Mouse (Mus musculus) liver, adult 2 months (tissue): ENCODE measurements at regions not wholly inside any gene's neighbourhood (a gene's known extent, or its start where the extent isn't known, plus 50 kb on each side); places are given as distances from the start of the nearest gene placed in this dataset.

Experiments used
- DNase-seq: peaks from one replicate; pipeline ENCODE4 v3.0.0-alpha.2; 2011; ENCODE audit warnings: low read depth, low spot score; ENCODE audit errors: extremely low read depth
- H3K27ac ChIP-seq: fragments of 200-500 bp; replicated peaks from 2 replicates; pipeline ENCODE4 v1.5.1; 2012; ENCODE audit warnings: low read depth, mild to moderate bottlenecking, control low read depth, inconsistent platforms, low read length; ENCODE audit not compliant: insufficient read depth
- H3K27me3 ChIP-seq: fragments of 200-500 bp; 2 replicates; pipeline ENCODE4 v1.6.1; 2012; ENCODE audit warnings: mild to moderate bottlenecking, moderate library complexity, low read length, inconsistent platforms; ENCODE audit not compliant: control insufficient read depth, insufficient read depth
- H3K36me3 ChIP-seq: fragments of 200-500 bp; 2 replicates; pipeline ENCODE4 v1.6.1; 2012; ENCODE audit warnings: low read length, inconsistent platforms; ENCODE audit not compliant: control insufficient read depth, insufficient read depth
- H3K4me1 ChIP-seq: fragments of 200-500 bp; 2 replicates; pipeline ENCODE4 v1.6.1; 2011; ENCODE audit warnings: low read length; ENCODE audit not compliant: control insufficient read depth, insufficient read depth
- H3K4me3 ChIP-seq: fragments of 200-500 bp; 2 replicates; pipeline ENCODE4 v1.5.1; 2011; ENCODE audit warnings: low read depth, mild to moderate bottlenecking, control low read depth, low read length, moderate library complexity; ENCODE audit not compliant: insufficient read depth
- H3K79me2 ChIP-seq: fragments of 200-500 bp; 2 replicates; pipeline ENCODE4 v1.6.1; 2012; ENCODE audit warnings: inconsistent platforms, mild to moderate bottlenecking, low read length, moderate library complexity; ENCODE audit not compliant: control insufficient read depth, insufficient read depth
- H3K9ac ChIP-seq: fragments of 200-500 bp; 2 replicates; pipeline ENCODE4 v1.6.1; 2012; ENCODE audit warnings: low read depth, mild to moderate bottlenecking, control low read depth, inconsistent platforms, low read length
- CTCF ChIP-seq: fragments of 200-500 bp; IDR thresholded peaks from 2 replicates; pipeline ENCODE4 v1.5.1; 2011; ENCODE audit warnings: low read depth, low read length, control low read depth
- POLR2A ChIP-seq: fragments of 200-500 bp; IDR thresholded peaks from 2 replicates; pipeline ENCODE4 v1.6.1; 2011; ENCODE audit warnings: low read length, control low read depth; ENCODE audit not compliant: insufficient read depth; ENCODE audit errors: extremely low read depth
- WGBS: fragments of 180-500 bp; shearing (Covaris S2); methylation state at CpG from one replicate; pipeline ENCODE4 v1.1.7; 2018; 5-methylcytosine and 5-hydroxymethylcytosine counted together

DNA sequence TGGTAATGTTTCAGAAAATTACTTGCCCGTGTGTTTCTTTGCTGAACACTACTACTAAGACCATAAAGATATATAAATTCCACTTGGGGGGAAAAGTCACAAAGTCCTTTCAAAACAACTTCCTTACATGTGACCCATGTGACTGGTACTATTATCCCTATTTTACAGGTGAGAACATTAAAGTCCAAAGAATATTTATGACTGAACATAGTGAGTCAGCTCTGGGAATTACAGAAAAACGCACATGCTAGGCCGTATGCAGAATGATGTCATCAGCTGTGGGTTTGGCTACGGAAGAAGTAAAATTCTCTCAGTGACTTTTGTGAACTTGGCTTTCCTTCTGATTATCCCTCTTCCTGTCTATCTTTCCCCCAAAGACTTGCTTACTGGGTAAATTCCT is 166.6 kb upstream of the Tent5a start:
- no peaks in the 10 kb centered on the region for H3K36me3 ChIP-seq
- H3K4me3 ChIP-seq, result no peak overlapping the region
- H3K4me1 ChIP-seq, result no peaks in the 10 kb centered on the region
- H3K9ac ChIP-seq, result no peak overlapping the region
- no peaks in the 10 kb centered on the region for H3K27me3 ChIP-seq
- WGBS, result 81% methylated on average over 4 of the region's 4 CpGs
- no peak overlapping the region for H3K27ac ChIP-seq
- no peak for TF ChIP-seq CTCF
- no peak for TF ChIP-seq POLR2A
- no peaks in the 10 kb centered on the region for H3K79me2 ChIP-seq
- DNase-seq, result no peak

DNA sequence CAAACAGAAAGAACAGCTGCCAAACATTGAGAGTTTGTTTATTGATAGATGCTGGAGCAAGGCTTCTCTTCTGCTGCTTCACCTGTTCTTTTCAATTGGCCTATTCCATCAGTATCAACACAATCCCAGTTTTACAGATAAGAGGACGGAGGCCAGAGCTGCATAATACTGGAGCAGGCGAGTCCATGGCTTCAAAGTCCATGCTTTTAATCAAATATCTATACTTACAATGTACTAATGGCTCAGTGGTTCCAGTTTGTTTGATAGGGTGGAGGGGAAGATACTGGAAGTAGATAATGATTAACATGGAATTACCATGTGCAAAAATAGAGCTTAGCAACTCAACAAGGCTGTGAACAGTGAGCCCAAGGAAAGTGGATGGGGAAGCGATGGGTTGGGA is 163.2 kb upstream of the Tent5a start:
- 41% methylated on average over 3 of the region's 3 CpGs for WGBS
- no peaks in the 10 kb centered on the region for H3K27me3 ChIP-seq
- no peak overlapping the region for H3K9ac ChIP-seq
- TF ChIP-seq POLR2A (no peak), CTCF (no peak)
- no peak overlapping the region for H3K27ac ChIP-seq
- H3K4me1 ChIP-seq, result no peaks in the 10 kb centered on the region
- H3K36me3 ChIP-seq, result no peaks in the 10 kb centered on the region
- DNase-seq, result peak; percentile 3
- H3K79me2 ChIP-seq, result no peaks in the 10 kb centered on the region
- no peak overlapping the region for H3K4me3 ChIP-seq

DNA sequence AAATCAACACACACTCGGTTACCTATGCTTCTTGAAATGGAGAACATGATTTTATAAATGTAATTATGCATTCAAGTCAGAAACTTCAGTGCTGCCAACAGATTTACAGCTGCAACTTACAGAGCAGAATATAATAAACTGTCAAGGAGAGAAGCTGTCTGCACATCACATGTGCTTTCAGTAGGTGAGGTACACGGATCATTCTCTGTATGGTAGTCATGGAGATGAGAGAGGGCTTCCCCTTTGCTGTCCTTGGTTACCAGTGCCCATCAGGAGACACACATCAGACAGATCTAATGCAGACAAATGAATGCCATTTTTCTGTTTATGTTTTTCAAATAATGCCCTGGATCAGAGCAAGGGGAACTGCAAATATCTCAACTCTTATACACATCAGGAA is 160.8 kb upstream of the Tent5a start:
- Histone ChIP-seq H3K4me3 (no peak overlapping the region), H3K79me2 (no peaks in the 10 kb centered on the region), H3K27ac (no peak overlapping the region), H3K27me3 (no peaks in the 10 kb centered on the region), H3K36me3 (no peaks in the 10 kb centered on the region), H3K4me1 (no peaks in the 10 kb centered on the region), H3K9ac (no peak overlapping the region)
- 76% methylated on average over 2 of the region's 2 CpGs for WGBS
- no peak for DNase-seq
- TF ChIP-seq POLR2A (no peak), CTCF (no peak)

DNA sequence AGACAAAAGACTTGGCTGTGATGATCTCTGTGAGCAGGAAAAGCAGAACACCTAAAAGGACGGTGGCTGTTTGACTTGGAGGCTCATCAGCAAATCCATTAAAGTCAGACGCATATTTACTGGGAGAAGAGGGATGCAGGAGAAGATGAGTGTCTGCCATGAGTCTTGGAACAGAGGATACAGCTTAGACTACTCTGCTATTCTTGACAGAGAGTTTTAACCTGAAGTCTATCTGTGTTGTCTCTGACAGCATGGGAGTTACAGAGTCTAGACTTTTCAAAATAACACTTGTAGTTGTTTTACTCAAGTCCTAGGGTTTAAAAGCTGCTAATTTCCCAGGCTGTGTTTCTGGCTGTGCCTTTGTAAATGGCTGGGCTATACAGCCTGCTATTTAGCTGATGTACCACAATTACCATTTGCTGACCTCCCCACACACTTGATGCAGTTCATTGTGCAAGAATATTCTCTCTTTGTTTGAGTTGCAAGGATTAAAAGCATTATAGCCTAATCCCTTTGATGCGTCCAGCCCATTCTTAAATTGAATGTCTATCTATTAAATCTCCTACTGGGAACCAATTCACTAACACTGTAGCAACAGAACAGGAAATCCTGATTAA is 160.0 kb upstream of the Tent5a start:
- Histone ChIP-seq H3K27me3 (no peaks in the 10 kb centered on the region), H3K4me1 (no peaks in the 10 kb centered on the region), H3K27ac (no peak overlapping the region), H3K9ac (no peak overlapping the region), H3K4me3 (no peak overlapping the region), H3K36me3 (no peaks in the 10 kb centered on the region), H3K79me2 (no peaks in the 10 kb centered on the region)
- TF ChIP-seq CTCF (no peak), POLR2A (no peak)
- WGBS, result 73% methylated on average over 3 of the region's 3 CpGs
- no peak for DNase-seq

DNA sequence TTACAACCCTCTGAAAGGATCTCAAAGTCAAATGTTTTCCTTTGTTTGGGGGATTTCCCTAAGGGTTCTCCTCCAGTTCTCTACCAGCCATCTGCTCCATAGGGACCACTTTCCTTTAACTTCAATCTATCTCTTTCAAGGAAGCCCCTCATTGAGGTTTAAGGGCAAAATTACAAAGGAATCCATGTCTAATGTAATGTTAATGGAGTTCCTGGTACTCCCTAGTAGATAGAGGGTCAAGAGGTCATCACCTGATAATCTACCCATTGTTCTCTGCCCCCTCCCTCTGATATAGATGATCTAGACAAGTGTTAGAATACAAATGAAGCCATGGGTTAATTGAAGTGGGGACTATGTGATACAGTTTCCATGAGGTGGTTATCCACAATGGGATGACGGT is 158.6 kb upstream of the Tent5a start:
- Histone ChIP-seq H3K27ac (no peak overlapping the region), H3K27me3 (no peaks in the 10 kb centered on the region), H3K4me1 (no peaks in the 10 kb centered on the region), H3K9ac (no peak overlapping the region), H3K4me3 (no peak overlapping the region), H3K36me3 (no peaks in the 10 kb centered on the region), H3K79me2 (no peaks in the 10 kb centered on the region)
- WGBS, result 100% methylated on average over 1 of the region's 1 CpGs
- TF ChIP-seq POLR2A (no peak), CTCF (no peak)
- DNase-seq, result no peak

DNA sequence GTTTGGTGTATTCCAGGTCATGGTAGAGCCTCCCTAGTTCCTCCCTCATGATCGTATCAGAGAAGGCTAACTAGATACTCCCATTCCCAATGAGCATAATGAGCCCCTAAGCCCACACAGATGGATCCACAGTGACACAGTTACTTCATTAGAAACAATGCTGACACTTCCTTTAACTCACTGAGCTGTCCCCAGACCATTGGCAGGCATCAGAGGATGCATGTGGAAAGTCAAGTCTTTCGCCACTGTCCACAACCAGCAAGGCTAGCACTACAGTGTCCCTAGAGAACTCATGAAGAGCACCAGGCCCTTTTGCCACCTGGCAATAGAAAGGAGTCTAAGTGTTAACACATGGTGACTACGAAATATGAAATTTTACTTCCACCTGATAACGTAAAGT is 156.1 kb upstream of the Tent5a start:
- Histone ChIP-seq H3K27me3 (no peaks in the 10 kb centered on the region), H3K9ac (no peak overlapping the region), H3K79me2 (no peaks in the 10 kb centered on the region), H3K4me3 (no peak overlapping the region), H3K27ac (no peak overlapping the region), H3K4me1 (no peaks in the 10 kb centered on the region), H3K36me3 (no peaks in the 10 kb centered on the region)
- no peak for DNase-seq
- TF ChIP-seq POLR2A, result no peak
- no peak for TF ChIP-seq CTCF
- 92% methylated on average over 4 of the region's 4 CpGs for WGBS
